Mouse (Mus musculus): Measurements from ENCODE around the gene Tor3a. TPM values are rescaled to one million over a fixed set of nuclear protein-coding genes. Genes with fewer than 3 reads are reported as not detected.
A peak's percentile ranks its signal among the peaks of the same experiment; 100 is the strongest.

Gene Tor3a
- total and polyA plus RNA-seq, 2 experiments, result 3.9 to 4.4 TPM

GRCm38 (mm10) chr1:156702151-156702550 is 28.0 kb upstream of the Tor3a start:
- H3K27me3 ChIP-seq (ENCODE audit: control insufficient read depth, insufficient read depth, low read length), result no peaks in the 10 kb centered on the region
- H3K4me1 ChIP-seq (ENCODE audit: control insufficient read depth, insufficient read depth, low read length), result no peaks in the 10 kb centered on the region
- no peak overlapping the region for H3K9ac ChIP-seq (ENCODE audit: low read depth, low read length)
- no peak overlapping the region for H3K27ac ChIP-seq (replicated peaks; ENCODE audit: insufficient read depth, low read depth, low read length)
- H3K79me2 ChIP-seq (ENCODE audit: control insufficient read depth, insufficient read depth, low read length), result no peaks in the 10 kb centered on the region
- TF ChIP-seq CTCF (IDR thresholded peaks at IDR 0.05; ENCODE audit: low read depth, low read length), result no peak
- TF ChIP-seq POLR2A (IDR thresholded peaks at IDR 0.05; ENCODE audit: extremely low read depth, insufficient read depth, low read length), result no peak
- 96% methylated on average over 7 of the region's 7 CpGs for WGBS
- no peak overlapping the region for H3K4me3 ChIP-seq (ENCODE audit: insufficient read depth, low read depth, low read length)
- peaks cover 55% of the 10 kb centered on the region for H3K36me3 ChIP-seq (ENCODE audit: control insufficient read depth, insufficient read depth, low read length)
- DNase-seq (ENCODE audit: extremely low read depth, low read depth, low spot score), result no peak

- Histone ChIP-seq H3K27me3 (ENCODE audit: control insufficient read depth, insufficient read depth, low read length) (no peaks in the 10 kb centered on the region), H3K4me3 (ENCODE audit: insufficient read depth, low read depth, low read length) (no peak overlapping the region), H3K36me3 (ENCODE audit: control insufficient read depth, insufficient read depth, low read length) (peaks cover 41% of the 10 kb centered on the region), H3K27ac (replicated peaks; ENCODE audit: insufficient read depth, low read depth, low read length) (no peak overlapping the region), H3K79me2 (ENCODE audit: control insufficient read depth, insufficient read depth, low read length) (no peaks in the 10 kb centered on the region), H3K4me1 (ENCODE audit: control insufficient read depth, insufficient read depth, low read length) (no peaks in the 10 kb centered on the region), H3K9ac (ENCODE audit: low read depth, low read length) (no peak overlapping the region)
- WGBS, result 81% methylated on average over 7 of the region's 7 CpGs
- DNase-seq (ENCODE audit: extremely low read depth, low read depth, low spot score), result no peak
- no peak for TF ChIP-seq CTCF (IDR thresholded peaks at IDR 0.05; ENCODE audit: low read depth, low read length)
- TF ChIP-seq POLR2A (IDR thresholded peaks at IDR 0.05; ENCODE audit: extremely low read depth, insufficient read depth, low read length), result no peak
Observed at GRCm38 (mm10) chr1:156686025-156686661, 12.0 kb upstream of the Tor3a start.

- H3K9ac ChIP-seq (ENCODE audit: low read depth, low read length), result no peak overlapping the region
- H3K4me3 ChIP-seq (ENCODE audit: insufficient read depth, low read depth, low read length), result no peak overlapping the region
Observed at GRCm38 (mm10) chr1:156679599-156679998, 5.4 kb upstream of the Tor3a start.

GRCm38 (mm10) chr1:156677230-156677629 is 3.1 kb upstream of the Tor3a start:
- no peak overlapping the region for H3K27ac ChIP-seq (replicated peaks; ENCODE audit: insufficient read depth, low read depth, low read length)

More at GRCm38 (mm10) chr1:156679599-156679998, 5.4 kb upstream of the Tor3a start:
- H3K27ac ChIP-seq (replicated peaks; ENCODE audit: insufficient read depth, low read depth, low read length), result no peak overlapping the region
- H3K4me1 ChIP-seq (ENCODE audit: control insufficient read depth, insufficient read depth, low read length), result peaks cover 4% of the 10 kb centered on the region
- H3K36me3 ChIP-seq (ENCODE audit: control insufficient read depth, insufficient read depth, low read length), result peaks cover 5% of the 10 kb centered on the region; the same call in 1 of the 2 replicates
- no peaks in the 10 kb centered on the region for H3K79me2 ChIP-seq (ENCODE audit: control insufficient read depth, insufficient read depth, low read length)
- H3K27me3 ChIP-seq (ENCODE audit: control insufficient read depth, insufficient read depth, low read length), result no peaks in the 10 kb centered on the region
- no peak for DNase-seq (ENCODE audit: extremely low read depth, low read depth, low spot score)
- no peak for TF ChIP-seq CTCF (IDR thresholded peaks at IDR 0.05; ENCODE audit: low read depth, low read length)
- TF ChIP-seq POLR2A (IDR thresholded peaks at IDR 0.05; ENCODE audit: extremely low read depth, insufficient read depth, low read length), result no peak
- 92% methylated on average over 9 of the region's 9 CpGs for WGBS

GRCm38 (mm10) chr1:156676596-156676995 is 2.4 kb upstream of the Tor3a start:
- Histone ChIP-seq H3K27ac (replicated peaks; ENCODE audit: insufficient read depth, low read depth, low read length) (no peak overlapping the region), H3K4me3 (ENCODE audit: insufficient read depth, low read depth, low read length) (no peak overlapping the region), H3K79me2 (ENCODE audit: control insufficient read depth, insufficient read depth, low read length) (no peaks in the 10 kb centered on the region), H3K27me3 (ENCODE audit: control insufficient read depth, insufficient read depth, low read length) (no peaks in the 10 kb centered on the region), H3K9ac (ENCODE audit: low read depth, low read length) (no peak overlapping the region), H3K4me1 (ENCODE audit: control insufficient read depth, insufficient read depth, low read length) (peaks cover 5% of the 10 kb centered on the region), H3K36me3 (ENCODE audit: control insufficient read depth, insufficient read depth, low read length) (0 out of 2 replicates have a peak, but pooled peaks cover 2% of the 10 kb centered on the region)
- TF ChIP-seq CTCF (IDR thresholded peaks at IDR 0.05; ENCODE audit: low read depth, low read length), result no peak
- no peak for DNase-seq (ENCODE audit: extremely low read depth, low read depth, low spot score)
- 59% methylated on average over 5 of the region's 5 CpGs for WGBS

More at GRCm38 (mm10) chr1:156677230-156677629, 3.1 kb upstream of the Tor3a start:
- H3K4me1 ChIP-seq (ENCODE audit: control insufficient read depth, insufficient read depth, low read length), result peaks cover 5% of the 10 kb centered on the region
- H3K4me3 ChIP-seq (ENCODE audit: insufficient read depth, low read depth, low read length), result no peak overlapping the region
- no peaks in the 10 kb centered on the region for H3K36me3 ChIP-seq (ENCODE audit: control insufficient read depth, insufficient read depth, low read length)
- TF ChIP-seq CTCF (IDR thresholded peaks at IDR 0.05; ENCODE audit: low read depth, low read length) (no peak), POLR2A (IDR thresholded peaks at IDR 0.05; ENCODE audit: extremely low read depth, insufficient read depth, low read length) (no peak)
- no peak for DNase-seq (ENCODE audit: extremely low read depth, low read depth, low spot score)
- 93% methylated on average over 3 of the region's 3 CpGs for WGBS
- H3K9ac ChIP-seq (ENCODE audit: low read depth, low read length), result no peak overlapping the region
- H3K79me2 ChIP-seq (ENCODE audit: control insufficient read depth, insufficient read depth, low read length), result no peaks in the 10 kb centered on the region
- no peaks in the 10 kb centered on the region for H3K27me3 ChIP-seq (ENCODE audit: control insufficient read depth, insufficient read depth, low read length)

- WGBS, result 15% methylated on average over 12 of the region's 12 CpGs
- Histone ChIP-seq H3K4me3 (ENCODE audit: insufficient read depth, low read depth, low read length) (no peak overlapping the region), H3K4me1 (ENCODE audit: control insufficient read depth, insufficient read depth, low read length) (peaks cover 5% of the 10 kb centered on the region), H3K36me3 (ENCODE audit: control insufficient read depth, insufficient read depth, low read length) (0 out of 2 replicates have a peak, but pooled peaks cover 2% of the 10 kb centered on the region), H3K27me3 (ENCODE audit: control insufficient read depth, insufficient read depth, low read length) (no peaks in the 10 kb centered on the region), H3K27ac (replicated peaks; ENCODE audit: insufficient read depth, low read depth, low read length) (no peak overlapping the region), H3K9ac (ENCODE audit: low read depth, low read length) (no peak overlapping the region), H3K79me2 (ENCODE audit: control insufficient read depth, insufficient read depth, low read length) (no peaks in the 10 kb centered on the region)
- TF ChIP-seq CTCF (IDR thresholded peaks at IDR 0.05; ENCODE audit: low read depth, low read length), result peak; percentile 88
- no peak for TF ChIP-seq POLR2A (IDR thresholded peaks at IDR 0.05; ENCODE audit: extremely low read depth, insufficient read depth, low read length)
- peak; percentile 62 for DNase-seq (ENCODE audit: extremely low read depth, low read depth, low spot score)
Observed at GRCm38 (mm10) chr1:156676171-156676570, 2.0 kb upstream of the Tor3a start.
